Mouse (Mus musculus) spleen, embryonic (tissue): ENCODE measurements around the gene Ccdc13.

Experiments used
- CTCF ChIA-PET: fragments of 350-600 bp; sonication (Branson Sonifier 250); formaldehyde crosslinking; loops from one replicate; lab custom pipeline; 2022; lab: Charles Lee

Ccdc13 gene

GRCm38 (mm10) chr9:121807546-121807945 lies 31.7 kb downstream of the Ccdc13 start:
- CTCF ChIA-PET = no interaction called here

- CTCF ChIA-PET = no interaction called here
These were observed 36.5 kb downstream of the Ccdc13 start for GRCm38 (mm10) chr9:121802747-121803146.

- CTCF ChIA-PET = no interaction called here
These were observed 40.3 kb downstream of the Ccdc13 start for GRCm38 (mm10) chr9:121798887-121799520.

- CTCF ChIA-PET = no interaction called here
These were observed 41.5 kb downstream of the Ccdc13 start for GRCm38 (mm10) chr9:121797722-121798121.

- CTCF ChIA-PET = no interaction called here
These were observed 44.2 kb downstream of the Ccdc13 start for GRCm38 (mm10) chr9:121794972-121795539.

- CTCF ChIA-PET = no interaction called here
These were observed 47.3 kb downstream of the Ccdc13 start, which contains the start of gene Hhatl for GRCm38 (mm10) chr9:121791757-121792521. Gene Hhatl (minus strand): TSS chr9:121792507.

- CTCF ChIA-PET = no interaction called here
These were observed 48.1 kb downstream of the Ccdc13 start for GRCm38 (mm10) chr9:121791206-121791605.

GRCm38 (mm10) chr9:121786359-121786758 lies 52.9 kb downstream of the Ccdc13 start:
- CTCF ChIA-PET = no interaction called here

GRCm38 (mm10) chr9:121785261-121785660 lies 54.0 kb downstream of the Ccdc13 start:
- CTCF ChIA-PET = no interaction called here

- CTCF ChIA-PET = no interaction called here
These were observed 54.5 kb downstream of the Ccdc13 start for GRCm38 (mm10) chr9:121784801-121785200.

- CTCF ChIA-PET = no interaction called here
These were observed 61.1 kb downstream of the Ccdc13 start for GRCm38 (mm10) chr9:121778066-121778624.

- CTCF ChIA-PET = no interaction called here
These were observed 61.7 kb downstream of the Ccdc13 start, which contains the start of gene Klhl40 for GRCm38 (mm10) chr9:121777484-121778065. Gene Klhl40 (plus strand): TSS chr9:121777607.

- CTCF ChIA-PET = no interaction called here
These were observed 62.8 kb downstream of the Ccdc13 start for GRCm38 (mm10) chr9:121776511-121776910.

- CTCF ChIA-PET = no interaction called here
These were observed 63.3 kb downstream of the Ccdc13 start for GRCm38 (mm10) chr9:121775951-121776350.

- CTCF ChIA-PET = no interaction called here
These were observed 66.8 kb downstream of the Ccdc13 start for GRCm38 (mm10) chr9:121772412-121772811.

GRCm38 (mm10) chr9:121765166-121765855 lies 74.0 kb downstream of the Ccdc13 start:
- CTCF ChIA-PET = no interaction called here

- CTCF ChIA-PET = no interaction called here
These were observed 75.5 kb downstream of the Ccdc13 start for GRCm38 (mm10) chr9:121763716-121764115.

- CTCF ChIA-PET = no interaction called here
These were observed 76.5 kb downstream of the Ccdc13 start for GRCm38 (mm10) chr9:121762761-121763160.

GRCm38 (mm10) chr9:121762248-121762647 lies 77.0 kb downstream of the Ccdc13 start:
- CTCF ChIA-PET = no interaction called here

- CTCF ChIA-PET = no interaction called here
These were observed 77.5 kb downstream of the Ccdc13 start for GRCm38 (mm10) chr9:121761787-121762186.

GRCm38 (mm10) chr9:121761091-121761665 lies 78.1 kb downstream of the Ccdc13 start:
- CTCF ChIA-PET = no interaction called here
